Mouse (Mus musculus) ES-Bruce4 (cell line): Measurements from ENCODE around the gene Nr1h4.

Source experiments
- CTCF ChIP-seq: IDR thresholded peaks from one replicate; pipeline ENCODE4 v1.8.1; 2011; ENCODE audit warnings: low read depth, low read length
- EP300 ChIP-seq: IDR thresholded peaks from 2 replicates; pipeline ENCODE4 v1.6.1; 2011; ENCODE audit warnings: low read depth, low read length; ENCODE audit not compliant: insufficient read depth
- POLR2A ChIP-seq: IDR thresholded peaks from one replicate; pipeline ENCODE4 v1.8.1; 2011; ENCODE audit warnings: low read length; ENCODE audit not compliant: insufficient read depth

GRCm38 (mm10) chr10:89532451-89532850 is 934 bp downstream of the Nr1h4 start:
- TF ChIP-seq POLR2A (no peak), CTCF (no peak), EP300 (no peak)
